Mouse (Mus musculus) retina, embryonic 14.5 days (tissue): ENCODE results near the gene Pafah2.

Source experiments
- DNase-seq: peaks from one replicate; pipeline ENCODE4 v3.0.0-alpha.2; 2015; ENCODE audit warnings: low spot score

The Pafah2 gene

GRCm38 (mm10) chr4:134465789-134466188 is 69.7 kb downstream of the Pafah2 start:
- DNase-seq: peak; percentile 57

GRCm38 (mm10) chr4:134466381-134467262 is 70.5 kb downstream of the Pafah2 start:
- DNase-seq: no peak

- DNase-seq: peak; percentile 63
Measured at GRCm38 (mm10) chr4:134467435-134468214, 71.5 kb downstream of the Pafah2 start.

- DNase-seq: peak; percentile 95
Measured at GRCm38 (mm10) chr4:134468215-134468575, 72.1 kb downstream of the Pafah2 start, which contains the start of gene Stmn1. TSS of gene Stmn1 (plus strand) at chr4:134468320.

GRCm38 (mm10) chr4:134468578-134469266 is 72.6 kb downstream of the Pafah2 start:
- DNase-seq: peak; percentile 97

GRCm38 (mm10) chr4:134469341-134469796 is 73.2 kb downstream of the Pafah2 start:
- DNase-seq: peak; percentile 58

GRCm38 (mm10) chr4:134469985-134470384 is 73.9 kb downstream of the Pafah2 start:
- no peak for DNase-seq

- peak; percentile 53 for DNase-seq
Measured at GRCm38 (mm10) chr4:134471469-134471868, 75.3 kb downstream of the Pafah2 start.

GRCm38 (mm10) chr4:134473764-134474163 is 77.6 kb downstream of the Pafah2 start:
- DNase-seq: no peak

GRCm38 (mm10) chr4:134474240-134474639 is 78.1 kb downstream of the Pafah2 start:
- no peak for DNase-seq

- DNase-seq: no peak
Measured at GRCm38 (mm10) chr4:134476899-134477298, 80.8 kb downstream of the Pafah2 start.
